Mouse (Mus musculus) megakaryocyte, embryonic 14.5 days (primary cell): ENCODE results near the gene Enkd1.

Source experiments
- FLI1 ChIP-seq: IDR thresholded peaks from 2 replicates; pipeline ENCODE4 v1.6.1; 2012; ENCODE audit warnings: low read length, inconsistent platforms, mixed read lengths
- GATA1 ChIP-seq: IDR thresholded peaks from 3 replicates; pipeline ENCODE4 v1.6.1; 2012; ENCODE audit warnings: mixed read lengths, low read length, inconsistent platforms, borderline replicate concordance

DNA sequence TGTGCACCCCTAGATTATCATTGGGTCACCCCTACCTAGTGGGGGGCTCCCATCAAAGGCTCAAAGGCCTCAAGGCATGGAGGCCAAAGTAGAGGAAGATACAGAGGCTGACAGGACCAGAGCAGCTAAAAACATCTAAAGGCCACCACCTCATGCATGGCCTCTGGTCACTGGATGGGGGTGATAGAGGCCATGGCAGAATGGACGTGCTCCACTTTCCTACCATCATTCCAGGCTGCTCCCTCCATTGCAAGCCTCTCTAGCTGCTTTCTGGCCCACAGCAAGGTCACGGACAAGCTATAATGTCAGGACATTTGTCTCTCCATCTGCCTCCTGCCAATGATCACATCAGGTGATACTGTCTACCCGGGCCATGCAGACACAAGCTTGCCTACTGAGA lies 4.3 kb upstream of the Enkd1 start:
- TF ChIP-seq GATA1 (no peak), FLI1 (no peak)
